Mouse (Mus musculus): ENCODE measurements around the gene Nlgn3.
"Not testable (repeated sequence)": the region's sequence is repeated elsewhere in the genome, so short reads cannot be mapped to it uniquely, and the experiment has no call there.

GRCm38 (mm10) chrX:101342837-101343236 is 43.9 kb downstream of the Nlgn3 start:
- TF ChIP-seq CTCF, EP300 (IDR thresholded peaks at IDR 0.05; ENCODE audit: low read depth): not testable (repeated sequence)

Measured in liver, postnatal 0 days (tissue).